ENCODE assay signal across 28 mouse cellular contexts in the genomic region with DNA sequence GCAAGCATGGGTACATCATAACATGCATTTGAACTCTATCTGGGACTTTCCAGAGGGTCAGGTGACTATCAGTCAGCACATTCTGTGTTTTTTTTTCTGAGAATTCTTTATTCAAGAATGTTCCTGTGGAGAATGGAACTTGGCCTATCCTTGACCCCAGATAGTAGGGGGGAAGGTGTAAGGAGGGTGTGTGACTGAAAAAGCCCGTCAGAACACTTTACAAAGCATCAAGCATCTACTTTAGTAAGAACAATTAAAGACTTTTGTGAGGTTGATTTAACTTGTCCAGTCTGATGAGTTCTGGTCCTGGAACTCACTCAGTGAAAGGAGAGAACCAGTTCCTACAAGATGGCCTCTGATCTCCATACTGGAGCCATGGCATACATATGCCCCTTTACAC.
"Had no signal": no experiment of that assay in that cellular context is flagged by ENCODE, and none has a peak within 500 bp of the region (broad histone marks: within the 10 kb centered on the region; RNA-seq: fewer than 3 reads in every experiment).

No protein-coding gene starts in this region.

- H3K4me3 ChIP-seq: gastrocnemius, adult 2 months; heart, adult 2 months; heart, embryonic 13.5 days; heart, embryonic 15.5 days; hindbrain, embryonic 10.5 days; hindbrain, embryonic 12.5 days; intestine, embryonic 15.5 days; kidney, embryonic 15.5 days; layer of hippocampus, adult 2 months; left cerebral cortex, adult 2 months; limb, embryonic 10.5 days; limb, embryonic 12.5 days; liver, embryonic 13.5 days; liver, embryonic 15.5 days had no signal

- H3K27ac ChIP-seq: gastrocnemius, adult 2 months; heart, adult 2 months; heart, embryonic 13.5 days; heart, embryonic 15.5 days; hindbrain, embryonic 10.5 days; hindbrain, embryonic 12.5 days; hindbrain, embryonic 14.5 days; hindbrain, postnatal 0 days; intestine, embryonic 15.5 days; kidney, embryonic 15.5 days; kidney, postnatal 0 days; layer of hippocampus, adult 2 months; left cerebral cortex, adult 2 months; limb, embryonic 10.5 days; limb, embryonic 12.5 days; liver, embryonic 13.5 days; liver, embryonic 15.5 days had no signal

- H3K4me2 ChIP-seq: heart, embryonic 13.5 days; heart, embryonic 15.5 days; hindbrain, embryonic 12.5 days; hindbrain, embryonic 14.5 days; intestine, embryonic 15.5 days; kidney, embryonic 15.5 days; limb, embryonic 12.5 days; liver, embryonic 11.5 days; liver, embryonic 13.5 days; liver, embryonic 15.5 days had no signal

- H3K9ac ChIP-seq: heart, embryonic 13.5 days; heart, embryonic 15.5 days; hindbrain, embryonic 12.5 days; hindbrain, embryonic 14.5 days; intestine, embryonic 15.5 days; kidney, embryonic 15.5 days; limb, embryonic 12.5 days; liver, embryonic 13.5 days; liver, embryonic 15.5 days had no signal

- DNase-seq: gastrocnemius, adult 2 months; gastrocnemius, postnatal 10 days; gastrocnemius, postnatal 25 days; heart, adult 2 months; heart, postnatal 14 days; heart, postnatal 4 days; kidney, adult 11 months; kidney, adult 2 months; kidney, adult 9 months; kidney, postnatal 25 days; kidney, postnatal 4 days; liver; liver, embryonic 13.5 days had no signal

- ATAC-seq: hindbrain, postnatal 0 days; intestine, embryonic 15.5 days had no signal

- H3K9me3 ChIP-seq: heart, embryonic 15.5 days; intestine, embryonic 15.5 days; limb, embryonic 10.5 days; liver, embryonic 15.5 days had no signal

- H3K4me1 ChIP-seq: heart, embryonic 13.5 days; heart, embryonic 15.5 days; hindbrain, embryonic 10.5 days; hindbrain, embryonic 12.5 days; intestine, embryonic 15.5 days; kidney, embryonic 15.5 days; liver, embryonic 15.5 days had no signal

- H3K36me3 ChIP-seq: heart, embryonic 13.5 days; heart, embryonic 15.5 days; hindbrain, embryonic 10.5 days; hindbrain, embryonic 12.5 days; intestine, embryonic 15.5 days; kidney, embryonic 15.5 days; limb, embryonic 10.5 days; limb, embryonic 12.5 days; liver, embryonic 13.5 days; liver, embryonic 15.5 days had no signal

- H3K27me3 ChIP-seq: heart, embryonic 13.5 days; heart, embryonic 15.5 days; hindbrain, embryonic 12.5 days; intestine, embryonic 15.5 days; kidney, embryonic 15.5 days; limb, embryonic 12.5 days; liver, embryonic 13.5 days; liver, embryonic 15.5 days had no signal
